Mouse (Mus musculus): ENCODE data around the gene Brms1l. TPM values are rescaled to one million over a fixed set of nuclear protein-coding genes. Genes with fewer than 3 reads are reported as not detected.
A peak's percentile ranks its signal among the peaks of the same experiment; 100 is the strongest.
"Not testable (repeated sequence)": the region's sequence is repeated elsewhere in the genome, so short reads cannot be mapped to it uniquely, and the experiment has no call there.

Gene Brms1l
- 46.6 and 51.5 TPM in 2 replicates for polyA plus RNA-seq (2015; fragmentation: Nextera tagmentation; extraction: Ambion mirVana)

DNA sequence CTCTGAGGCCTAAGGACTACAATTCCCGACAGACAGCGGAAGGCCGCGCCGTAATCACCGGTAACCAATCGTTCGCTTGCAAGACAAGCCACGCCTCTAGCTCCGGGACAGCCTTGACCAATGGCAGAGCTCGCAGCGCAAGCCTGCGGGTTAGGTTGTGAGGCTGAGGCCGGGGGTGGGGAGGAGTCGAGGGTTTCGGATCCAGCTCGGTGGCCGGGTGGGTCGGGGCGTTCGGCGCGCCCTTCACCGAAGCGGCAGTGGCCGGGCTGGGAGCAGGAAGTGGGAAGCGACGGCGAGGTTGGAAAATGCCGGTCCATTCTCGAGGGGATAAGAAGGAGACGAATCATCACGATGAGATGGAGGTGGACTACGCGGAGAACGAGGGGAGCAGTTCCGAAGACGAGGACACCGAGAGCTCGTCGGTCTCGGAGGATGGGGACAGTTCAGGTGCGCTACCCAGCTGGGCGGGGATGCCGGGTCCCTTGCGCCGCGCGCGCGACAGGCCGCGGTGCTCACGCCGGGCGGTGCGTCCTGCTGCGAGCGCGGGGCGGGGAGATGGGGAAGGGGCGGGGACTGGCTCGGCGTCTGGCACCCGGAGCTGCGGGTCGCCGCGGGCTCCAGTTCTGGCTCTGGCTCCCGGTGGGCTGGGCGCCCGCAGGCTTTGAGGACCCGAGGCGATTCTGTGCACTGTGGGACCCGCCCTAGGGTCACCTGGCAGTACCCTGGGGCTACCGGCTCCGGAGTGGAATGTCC lies at the start of gene Brms1l:
TSS of gene Brms1l (plus strand) at position 126 of the 753 bp plus-strand sequence.
- Histone ChIP-seq H3K9me3 (no peaks in the 10 kb centered on the region), H3K4me2 (peak within 1 kb of the TSS; percentile 74), H3K9ac (peak within 1 kb of the TSS; percentile 86), H3K27ac (replicated peaks) (peak within 1 kb of the TSS; percentile 96), H3K4me3 (peak within 1 kb of the TSS; percentile 77), H3K27me3 (no peaks in the 10 kb centered on the region), H3K4me1 (replicated peaks) (peaks cover 16% of the 10 kb centered on the region), H3K36me3 (peaks cover 1% of the 10 kb centered on the region; the same call in 1 of the 2 replicates)
- under 1% methylated on average over 76 of the region's 77 CpGs for WGBS
- ATAC-seq (ENCODE audit: low read depth) = peak; percentile 100

DNA sequence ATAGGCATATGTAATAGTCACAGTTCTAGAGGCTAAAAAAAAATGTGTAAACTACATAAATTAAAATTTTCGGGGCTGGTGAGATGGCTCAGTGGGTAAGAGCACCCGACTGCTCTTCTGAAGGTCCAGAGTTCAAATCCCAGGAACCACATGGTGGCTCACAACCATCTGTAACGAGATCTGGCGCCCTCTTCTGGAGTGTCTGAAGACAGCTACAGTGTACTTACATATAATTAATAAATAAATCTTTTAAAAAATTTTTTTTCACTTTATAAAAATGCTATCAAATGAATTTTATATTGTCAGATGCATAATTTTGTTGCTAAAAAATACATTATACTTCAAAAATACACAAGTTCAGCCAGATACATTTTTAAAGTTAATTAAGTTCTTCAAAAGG lies 41.6 kb upstream of the Brms1l start:
- not testable (repeated sequence) for H3K36me3 ChIP-seq; H3K4me2 ChIP-seq; H3K4me1 ChIP-seq (replicated peaks); H3K27me3 ChIP-seq; H3K9me3 ChIP-seq; ATAC-seq (ENCODE audit: low read depth); H3K4me3 ChIP-seq; H3K9ac ChIP-seq; H3K27ac ChIP-seq (replicated peaks)
- 81% methylated on average over 4 of the region's 4 CpGs for WGBS

DNA sequence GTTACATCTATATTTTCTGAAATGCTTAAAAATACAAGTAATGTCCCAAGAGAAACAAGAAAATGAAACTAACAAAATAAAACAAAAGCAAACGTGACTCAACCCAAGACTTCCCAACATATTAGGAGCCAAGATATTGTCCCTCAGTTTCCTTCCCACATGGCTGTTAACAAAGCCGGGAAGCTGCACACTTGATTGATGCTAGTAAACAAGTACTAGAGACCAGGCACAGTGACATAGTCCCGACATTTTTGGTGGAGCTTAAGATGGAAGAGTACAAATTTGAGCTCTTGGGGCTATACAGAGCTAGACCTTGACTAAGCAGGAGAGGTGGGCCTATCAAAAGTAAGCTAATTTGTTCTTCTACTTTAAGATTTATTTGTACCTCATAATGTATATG lies 39.0 kb upstream of the Brms1l start:
- Histone ChIP-seq H3K27ac (replicated peaks) (no peak overlapping the region), H3K36me3 (no peaks in the 10 kb centered on the region), H3K4me1 (replicated peaks) (no peaks in the 10 kb centered on the region), H3K4me2 (no peak overlapping the region), H3K4me3 (no peak overlapping the region), H3K27me3 (no peaks in the 10 kb centered on the region), H3K9ac (no peak overlapping the region), H3K9me3 (no peaks in the 10 kb centered on the region)
- WGBS = 91% methylated on average over 3 of the region's 3 CpGs
- no peak for ATAC-seq (ENCODE audit: low read depth)

DNA sequence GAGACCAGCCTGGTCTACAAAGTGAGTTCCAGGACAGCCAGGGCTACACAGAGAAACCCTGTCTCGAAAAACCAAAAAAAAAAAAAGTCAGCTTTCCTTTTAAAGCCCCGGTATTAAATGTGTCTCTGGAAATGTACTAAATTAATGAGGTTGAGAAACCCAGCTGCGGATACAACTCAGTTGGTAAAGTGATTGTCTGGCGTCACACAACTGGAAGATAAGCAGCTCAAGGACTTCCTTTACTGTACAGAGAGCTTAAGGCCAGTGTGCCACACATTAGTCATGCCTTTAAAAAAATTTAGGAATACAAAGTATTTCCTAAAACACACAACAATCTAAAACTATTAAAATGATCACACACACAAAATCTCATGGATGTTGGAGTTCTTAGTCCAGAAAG lies 37.4 kb upstream of the Brms1l start:
- no peaks in the 10 kb centered on the region for H3K27me3 ChIP-seq
- no peak overlapping the region for H3K9ac ChIP-seq
- no peaks in the 10 kb centered on the region for H3K4me1 ChIP-seq (replicated peaks)
- H3K4me2 ChIP-seq = no peak overlapping the region
- WGBS = 93% methylated on average over 4 of the region's 4 CpGs
- no peaks in the 10 kb centered on the region for H3K9me3 ChIP-seq
- no peak overlapping the region for H3K27ac ChIP-seq (replicated peaks)
- no peak overlapping the region for H3K4me3 ChIP-seq
- no peak for ATAC-seq (ENCODE audit: low read depth)
- H3K36me3 ChIP-seq = no peaks in the 10 kb centered on the region

DNA sequence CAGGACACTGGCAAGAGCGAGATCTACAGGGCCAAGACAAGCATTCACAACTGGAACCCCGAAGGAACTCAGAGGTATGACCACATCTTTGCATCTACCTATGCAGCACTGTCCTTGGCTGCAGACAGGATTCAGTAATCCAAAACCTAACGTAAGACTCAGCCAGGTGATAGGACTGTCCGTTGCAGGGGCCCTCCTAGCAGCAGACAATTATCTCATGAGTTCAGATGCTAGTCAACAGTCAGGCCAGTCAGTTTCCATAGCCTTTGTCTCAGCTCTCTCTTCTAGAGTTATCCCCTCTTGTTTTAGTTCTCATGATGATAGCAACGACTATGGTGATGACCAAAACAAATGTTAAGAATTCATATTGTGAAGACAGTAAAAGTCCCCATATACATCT lies 36.0 kb upstream of the Brms1l start:
- Histone ChIP-seq H3K4me1 (replicated peaks) (no peaks in the 10 kb centered on the region), H3K9me3 (no peaks in the 10 kb centered on the region), H3K4me3 (no peak overlapping the region), H3K27ac (replicated peaks) (no peak overlapping the region), H3K27me3 (no peaks in the 10 kb centered on the region), H3K4me2 (no peak overlapping the region), H3K9ac (no peak overlapping the region), H3K36me3 (no peaks in the 10 kb centered on the region)
- ATAC-seq (ENCODE audit: low read depth) = no peak
- 93% methylated on average over 5 of the region's 5 CpGs for WGBS

DNA sequence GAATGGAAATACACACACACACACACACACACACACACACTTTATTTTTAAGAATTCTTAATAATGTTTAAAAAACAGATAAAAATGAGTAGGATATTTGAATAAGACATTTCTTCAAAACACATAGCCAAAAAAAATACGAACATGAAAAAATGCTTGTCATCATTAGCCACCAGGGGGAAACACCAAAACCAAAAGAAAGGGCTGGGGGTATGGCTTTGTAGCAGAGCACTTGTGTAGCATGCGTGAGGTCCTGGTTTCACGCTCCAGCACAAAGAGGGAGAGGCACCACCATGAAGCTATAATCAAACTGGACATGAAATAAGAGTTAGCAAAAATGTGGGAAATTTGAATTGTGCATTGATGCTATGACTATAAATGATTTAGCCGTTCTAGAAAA lies 35.0 kb upstream of the Brms1l start:
- ATAC-seq (ENCODE audit: low read depth) = no peak
- WGBS = 93% methylated on average over 4 of the region's 4 CpGs
- H3K4me1 ChIP-seq (replicated peaks) = no peaks in the 10 kb centered on the region
- H3K9ac ChIP-seq = no peak overlapping the region
- H3K27me3 ChIP-seq = no peaks in the 10 kb centered on the region
- H3K36me3 ChIP-seq = no peaks in the 10 kb centered on the region
- no peak overlapping the region for H3K4me3 ChIP-seq
- no peaks in the 10 kb centered on the region for H3K9me3 ChIP-seq
- no peak overlapping the region for H3K27ac ChIP-seq (replicated peaks)
- no peak overlapping the region for H3K4me2 ChIP-seq

DNA sequence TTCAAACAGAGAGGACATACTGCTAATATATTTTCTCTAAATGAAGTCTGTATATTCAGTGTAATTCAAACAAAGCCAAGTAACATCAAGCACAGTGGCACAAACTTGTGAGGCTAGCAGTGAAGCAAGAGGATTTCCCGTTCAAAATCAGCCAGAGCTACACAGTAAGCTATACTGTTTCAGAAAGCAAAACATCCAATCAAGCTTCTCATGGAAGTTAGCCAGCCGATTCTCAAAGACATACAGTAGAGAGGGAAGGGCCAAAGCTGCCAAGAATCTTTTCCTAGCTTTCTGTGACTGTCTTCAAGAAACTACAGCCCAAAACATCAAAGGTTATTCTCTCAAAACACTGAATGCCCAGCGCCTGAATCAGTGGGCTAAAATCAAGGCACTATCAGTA lies 31.1 kb upstream of the Brms1l start:
- no peak overlapping the region for H3K9ac ChIP-seq
- no peak overlapping the region for H3K27ac ChIP-seq (replicated peaks)

DNA sequence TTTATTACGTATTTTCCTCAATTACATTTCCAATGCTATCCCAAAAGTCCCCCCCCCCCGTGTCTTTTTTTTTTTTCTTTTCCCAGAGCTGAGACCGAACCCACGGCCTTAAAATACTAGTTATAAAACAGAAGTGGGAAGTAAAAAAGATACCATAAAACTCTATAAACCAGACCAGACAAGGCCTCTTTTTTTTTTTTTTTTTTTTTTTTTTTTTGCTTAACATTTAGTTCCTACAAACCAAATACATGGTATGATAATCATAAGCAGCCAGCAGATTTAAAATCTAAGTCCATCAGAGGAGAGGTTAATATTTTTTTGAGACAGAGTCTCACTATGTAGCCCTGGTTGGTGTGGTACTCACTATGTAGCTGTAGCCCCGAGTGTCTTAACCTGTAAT lies 19.6 kb upstream of the Brms1l start:
- Histone ChIP-seq H3K4me3 (no peak overlapping the region), H3K4me2 (no peak overlapping the region), H3K36me3 (no peaks in the 10 kb centered on the region), H3K27me3 (no peaks in the 10 kb centered on the region), H3K27ac (replicated peaks) (no peak overlapping the region), H3K9ac (no peak overlapping the region), H3K4me1 (replicated peaks) (peaks cover 19% of the 10 kb centered on the region), H3K9me3 (no peaks in the 10 kb centered on the region)
- 85% methylated on average over 5 of the region's 5 CpGs for WGBS
- ATAC-seq (ENCODE audit: low read depth) = no peak

More for the DNA sequence above, 31.1 kb upstream of the Brms1l start:
- Histone ChIP-seq H3K4me3 (no peak overlapping the region), H3K4me2 (no peak overlapping the region), H3K27me3 (no peaks in the 10 kb centered on the region), H3K36me3 (no peaks in the 10 kb centered on the region), H3K9me3 (no peaks in the 10 kb centered on the region), H3K4me1 (replicated peaks) (no peaks in the 10 kb centered on the region)
- WGBS = 68% methylated on average over 3 of the region's 3 CpGs
- no peak for ATAC-seq (ENCODE audit: low read depth)

DNA sequence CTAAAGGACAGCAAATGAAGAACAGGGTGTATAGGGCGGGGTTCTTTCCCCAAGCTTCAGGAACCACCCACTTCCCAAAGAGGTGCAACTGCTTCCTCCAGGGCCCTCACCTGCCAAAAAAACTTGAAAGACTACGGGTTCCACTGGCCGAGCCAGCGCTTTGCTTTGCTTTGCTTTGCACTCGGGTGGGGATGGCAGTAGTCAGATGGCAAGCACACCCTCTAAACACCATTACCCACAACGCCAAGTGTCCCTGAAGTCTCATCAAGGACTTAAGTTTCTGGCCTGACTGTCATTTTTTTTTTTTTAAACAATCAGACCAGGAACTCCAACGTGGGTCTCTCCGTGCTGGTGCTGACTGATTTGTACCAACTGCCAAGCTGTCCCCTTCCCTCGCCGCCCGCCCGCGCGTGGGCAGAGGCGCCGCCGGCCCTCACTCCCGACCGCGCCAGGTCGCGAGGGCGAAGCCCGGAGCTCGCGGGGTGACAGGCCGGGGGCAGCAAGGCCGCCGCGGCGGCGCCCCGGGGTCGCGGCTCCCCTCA lies 15.9 kb upstream of the Brms1l start:
- ATAC-seq (ENCODE audit: low read depth) = peak; percentile 67
- H3K27ac ChIP-seq (replicated peaks) = peak overlapping the region; percentile 97
- H3K4me2 ChIP-seq = peak overlapping the region; percentile 67
- H3K36me3 ChIP-seq = no peaks in the 10 kb centered on the region
- peaks cover 19% of the 10 kb centered on the region for H3K4me1 ChIP-seq (replicated peaks)
- WGBS = under 1% methylated on average over 35 of the region's 35 CpGs
- no peaks in the 10 kb centered on the region for H3K9me3 ChIP-seq
- H3K27me3 ChIP-seq = no peaks in the 10 kb centered on the region
- H3K4me3 ChIP-seq = peak overlapping the region; percentile 87
- peak overlapping the region; percentile 87 for H3K9ac ChIP-seq

DNA sequence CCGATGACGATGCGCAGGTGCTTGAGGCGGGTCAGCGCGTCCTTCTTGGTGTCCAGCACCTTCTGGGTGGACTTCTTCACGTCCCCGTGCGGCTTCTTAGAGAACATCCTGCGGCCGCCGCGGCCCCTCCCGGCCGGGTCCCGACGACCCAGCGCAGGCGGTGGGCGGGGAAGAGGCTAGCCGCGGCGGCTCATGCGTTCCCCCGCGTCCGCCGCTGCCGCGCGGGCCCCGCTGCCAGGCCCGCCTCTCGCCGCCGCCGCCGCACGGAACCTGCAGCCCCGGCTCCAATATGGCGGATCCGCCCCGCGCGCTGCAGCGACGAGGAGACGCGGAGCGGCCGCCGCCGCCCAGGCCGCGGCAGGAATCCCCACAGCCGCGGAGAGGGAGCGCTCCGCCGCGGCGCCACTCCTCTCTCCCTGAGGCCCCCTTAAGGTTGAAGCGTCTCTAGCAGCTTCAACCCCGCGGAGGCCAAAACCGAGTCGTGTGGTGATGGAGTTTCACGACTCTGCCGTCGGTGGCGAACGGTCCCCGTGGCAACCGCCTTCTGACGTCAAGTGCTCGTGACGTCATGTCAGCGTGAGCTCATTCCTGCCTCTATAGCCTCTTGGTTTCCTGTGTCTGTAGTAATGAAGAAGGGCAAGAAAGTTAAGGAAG lies 15.3 kb upstream of the Brms1l start, which contains the start of gene Ralgapa1:
TSS of gene Ralgapa1 (minus strand) at position 507 of the 654 bp plus-strand sequence.
- Histone ChIP-seq H3K36me3 (no peaks in the 10 kb centered on the region), H3K9ac (peak within 1 kb of the TSS; percentile 87), H3K4me3 (peak within 1 kb of the TSS; percentile 87), H3K4me1 (replicated peaks) (peaks cover 19% of the 10 kb centered on the region), H3K27ac (replicated peaks) (peak within 1 kb of the TSS; percentile 97), H3K27me3 (no peaks in the 10 kb centered on the region), H3K9me3 (no peaks in the 10 kb centered on the region), H3K4me2 (peak within 1 kb of the TSS; percentile 67)
- under 1% methylated on average over 77 of the region's 78 CpGs for WGBS
- ATAC-seq (ENCODE audit: low read depth) = peak; percentile 95

DNA sequence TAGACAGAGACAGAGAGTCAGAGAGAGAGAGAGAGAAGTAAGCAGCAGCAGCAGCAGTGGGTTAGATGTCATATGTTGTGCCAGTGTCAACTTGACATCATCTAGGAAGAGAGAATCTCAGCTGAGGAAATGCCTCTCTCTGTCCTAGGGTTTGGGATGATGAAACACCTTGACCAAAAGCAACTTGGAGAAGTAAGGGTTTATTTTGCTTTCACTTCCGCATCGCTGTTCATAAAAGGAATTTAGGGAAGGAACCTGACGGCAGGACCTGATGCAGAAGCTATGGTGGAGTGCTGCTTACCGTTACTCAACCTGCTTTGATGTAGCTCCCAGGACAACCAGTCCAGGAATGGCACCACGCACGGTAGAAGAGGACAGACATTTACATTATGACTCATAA lies 12.1 kb upstream of the Brms1l start:
- peaks cover 11% of the 10 kb centered on the region for H3K4me1 ChIP-seq (replicated peaks)
- no peak overlapping the region for H3K27ac ChIP-seq (replicated peaks)
- no peak overlapping the region for H3K4me2 ChIP-seq
- no peak overlapping the region for H3K9ac ChIP-seq
- H3K9me3 ChIP-seq = no peaks in the 10 kb centered on the region
- H3K36me3 ChIP-seq = no peaks in the 10 kb centered on the region
- 87% methylated on average over 6 of the region's 6 CpGs for WGBS
- H3K27me3 ChIP-seq = no peaks in the 10 kb centered on the region
- ATAC-seq (ENCODE audit: low read depth) = no peak
- no peak overlapping the region for H3K4me3 ChIP-seq

DNA sequence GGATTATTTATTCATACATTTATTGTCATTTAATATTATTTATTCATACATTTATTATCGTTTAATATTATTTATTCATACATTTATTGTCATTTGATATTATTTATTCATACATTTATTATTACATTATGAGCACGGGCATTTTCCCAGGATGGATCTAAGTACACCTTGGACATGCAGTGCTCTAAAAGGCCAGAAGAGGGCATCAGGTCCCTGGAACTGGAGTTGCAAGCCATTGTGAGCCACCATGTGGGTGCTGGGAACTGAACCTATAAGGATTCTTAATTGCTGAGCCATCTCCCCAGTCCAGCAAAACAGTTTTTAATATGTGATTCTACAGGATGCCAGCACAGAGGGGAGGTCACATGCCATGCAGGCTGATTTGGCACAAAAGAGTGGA lies 10.6 kb upstream of the Brms1l start:
- H3K4me1 ChIP-seq (replicated peaks) = no peaks in the 10 kb centered on the region

More for the DNA sequence above, 10.6 kb upstream of the Brms1l start:
- Histone ChIP-seq H3K9ac (no peak overlapping the region), H3K36me3 (no peaks in the 10 kb centered on the region), H3K27me3 (no peaks in the 10 kb centered on the region), H3K27ac (replicated peaks) (no peak overlapping the region), H3K4me2 (no peak overlapping the region), H3K4me3 (no peak overlapping the region), H3K9me3 (no peaks in the 10 kb centered on the region)
- WGBS = 77% methylated on average over 2 of the region's 2 CpGs
- ATAC-seq (ENCODE audit: low read depth) = no peak
